Mouse (Mus musculus) ES-Bruce4 (cell line): ENCODE results near the gene Apopt1.

Experiments
- CTCF ChIP-seq: IDR thresholded peaks from one replicate; pipeline ENCODE4 v1.8.1; 2011; ENCODE audit warnings: low read depth, low read length
- EP300 ChIP-seq: IDR thresholded peaks from 2 replicates; pipeline ENCODE4 v1.6.1; 2011; ENCODE audit warnings: low read depth, low read length; ENCODE audit not compliant: insufficient read depth
- POLR2A ChIP-seq: IDR thresholded peaks from one replicate; pipeline ENCODE4 v1.8.1; 2011; ENCODE audit warnings: low read length; ENCODE audit not compliant: insufficient read depth

DNA sequence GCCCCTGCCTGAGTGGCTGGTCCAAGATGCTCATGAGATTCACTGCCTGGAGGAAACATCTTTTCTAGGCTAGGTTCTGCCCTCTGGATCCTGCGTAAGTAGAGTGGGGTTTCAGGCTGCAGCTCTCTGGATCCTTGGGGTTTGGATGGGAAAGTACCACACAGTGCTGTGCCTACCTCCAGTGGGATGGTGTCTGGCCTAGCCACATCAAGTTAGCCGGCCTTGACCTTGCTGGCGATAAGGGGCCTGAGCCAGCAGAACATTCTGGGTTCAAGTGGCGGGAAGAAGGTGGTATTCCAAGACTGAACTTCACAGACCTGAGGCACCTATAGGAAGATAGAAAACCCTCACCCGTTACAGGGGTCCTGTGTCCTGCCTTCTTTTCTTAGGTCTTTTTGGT, 45.6 kb upstream of the Apopt1 start:
- no peak for TF ChIP-seq CTCF
- no peak for TF ChIP-seq POLR2A
- TF ChIP-seq EP300 = no peak
